ENCODE assay signal across 10 mouse cellular contexts in genomic region chr9:66066791-66067190, GRCm38 (mm10).
"Had no signal": no experiment of that assay in that cellular context is flagged by ENCODE, and none has a peak within 500 bp of the region (broad histone marks: within the 10 kb centered on the region; RNA-seq: fewer than 3 reads in every experiment).

No protein-coding gene starts in this region.

- H3K4me3 ChIP-seq: kidney, embryonic 15.5 days; left cerebral cortex, adult 2 months; limb, embryonic 13.5 days; lung, embryonic 15.5 days; megakaryocyte, embryonic 14.5 days; neural tube, embryonic 13.5 days had no signal

- H3K9me3 ChIP-seq: kidney, embryonic 15.5 days; limb, embryonic 13.5 days; lung, embryonic 15.5 days; megakaryocyte, embryonic 14.5 days; midbrain, embryonic 10.5 days; neural tube, embryonic 13.5 days had no signal

- DNase-seq: layer of hippocampus, postnatal 36 days; thymus, adult 2 months had no signal

- H3K9ac ChIP-seq: kidney, embryonic 15.5 days; limb, embryonic 13.5 days; lung, embryonic 15.5 days; neural tube, embryonic 13.5 days had no signal

- H3K27ac ChIP-seq: kidney, embryonic 15.5 days; left cerebral cortex, adult 2 months; limb, embryonic 13.5 days; lung, embryonic 15.5 days; midbrain, embryonic 10.5 days; neural tube, embryonic 13.5 days; stomach, postnatal 0 days had no signal

- H3K4me2 ChIP-seq: kidney, embryonic 15.5 days; limb, embryonic 13.5 days; neural tube, embryonic 13.5 days had no signal
